Mouse (Mus musculus) lung, adult 18-20 months (tissue): ENCODE measurements around the gene Aldob.
"Not testable (repeated sequence)": the region's sequence is repeated elsewhere in the genome, so short reads cannot be mapped to it uniquely, and the experiment has no call there.

Source experiments
- DNase-seq, 2 experiments: peaks; one replicate each; pipeline ENCODE4 v3.0.0; 2022; ENCODE audit warnings: mixed read lengths in 2 of 2

Aldob gene

DNA sequence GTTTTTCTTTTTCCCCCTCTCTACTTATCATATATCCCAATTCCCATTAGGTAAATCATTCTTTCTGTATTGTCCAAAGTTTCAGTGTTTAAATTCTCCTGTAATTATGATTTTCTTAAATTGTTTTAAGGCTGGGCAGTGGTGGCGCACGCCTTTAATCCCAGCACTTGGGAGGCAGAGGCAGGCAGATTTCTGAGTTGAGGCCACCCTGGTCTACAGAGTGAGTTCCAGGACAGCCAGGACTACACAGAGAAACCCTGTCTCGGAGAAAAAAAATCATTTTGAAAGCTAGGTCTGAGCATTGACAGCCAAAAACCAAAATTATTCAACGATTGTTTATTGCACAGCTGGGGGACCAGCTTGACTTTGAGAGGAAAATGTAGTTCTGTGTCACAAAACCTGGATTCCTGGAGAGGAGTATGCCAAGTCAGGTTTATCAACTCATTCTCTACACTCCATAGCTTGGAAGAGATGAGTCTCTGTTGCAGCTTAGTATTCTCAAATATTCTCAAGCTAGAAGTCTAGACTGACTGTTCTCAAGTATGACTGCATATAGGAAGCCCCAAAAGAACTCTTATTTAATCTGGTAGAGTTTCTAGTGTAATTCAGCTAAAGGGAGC, 13.6 kb downstream of the Aldob start:
- no peak for DNase-seq

DNA sequence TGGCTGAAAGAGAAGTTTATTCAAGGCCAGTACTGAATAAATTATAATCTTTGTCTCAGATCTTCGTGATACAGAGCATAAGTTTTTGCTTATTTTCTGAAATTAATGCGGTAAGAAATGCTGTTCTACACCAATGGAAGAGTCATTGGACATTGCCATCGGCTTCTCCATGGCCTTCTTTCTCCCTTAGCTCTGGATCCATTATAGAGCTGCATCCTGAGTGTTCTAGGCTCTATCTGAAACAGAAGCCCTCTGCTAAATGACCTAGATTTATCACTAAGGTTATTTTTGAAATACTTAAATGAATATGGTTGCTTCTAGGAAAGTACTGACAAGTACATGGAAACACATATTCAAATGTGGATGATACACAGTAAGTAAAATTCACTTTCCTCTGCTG, 14.3 kb downstream of the Aldob start:
- DNase-seq, result no peak

DNA sequence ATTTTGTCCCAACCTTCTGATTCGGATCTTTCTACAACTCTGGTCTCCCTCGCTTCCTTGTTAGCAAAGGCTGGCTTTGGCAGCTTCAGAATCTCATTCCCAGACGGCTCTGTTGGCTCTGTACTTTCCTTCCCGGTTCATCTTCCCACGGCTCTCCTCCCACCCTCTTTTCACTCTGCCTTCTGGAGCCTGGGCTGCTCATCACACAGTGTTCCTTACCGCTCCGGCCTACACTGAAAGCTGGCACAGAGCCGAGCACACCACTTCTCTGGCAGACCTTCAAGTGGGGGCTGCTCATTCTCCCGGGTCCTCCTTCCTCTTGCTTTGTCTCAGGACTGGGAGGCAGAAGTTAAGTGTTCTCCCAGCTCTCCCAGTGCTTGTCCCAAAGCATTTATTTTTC, 26.8 kb downstream of the Aldob start:
- DNase-seq, result no peak

DNA sequence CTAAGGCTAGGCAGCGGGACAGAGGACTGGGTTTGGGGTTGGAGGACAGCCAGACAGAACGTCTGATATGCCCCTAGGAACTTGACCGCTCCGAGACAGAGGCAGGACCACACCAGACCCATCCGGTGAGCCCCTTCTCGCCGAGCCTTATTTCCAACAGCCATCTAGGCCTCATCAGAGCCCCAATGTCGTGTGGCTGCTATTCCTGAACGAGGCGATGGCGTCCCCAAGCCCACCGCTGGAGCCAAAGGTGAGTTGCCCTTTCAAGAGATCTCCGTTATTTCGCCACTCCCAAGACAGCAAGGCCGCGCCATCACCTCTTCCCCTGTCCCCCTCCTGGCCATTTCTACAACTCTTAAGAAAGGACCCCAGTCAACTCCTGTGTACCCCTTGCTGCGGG, 28.0 kb downstream of the Aldob start:
- DNase-seq, result no peak

DNA sequence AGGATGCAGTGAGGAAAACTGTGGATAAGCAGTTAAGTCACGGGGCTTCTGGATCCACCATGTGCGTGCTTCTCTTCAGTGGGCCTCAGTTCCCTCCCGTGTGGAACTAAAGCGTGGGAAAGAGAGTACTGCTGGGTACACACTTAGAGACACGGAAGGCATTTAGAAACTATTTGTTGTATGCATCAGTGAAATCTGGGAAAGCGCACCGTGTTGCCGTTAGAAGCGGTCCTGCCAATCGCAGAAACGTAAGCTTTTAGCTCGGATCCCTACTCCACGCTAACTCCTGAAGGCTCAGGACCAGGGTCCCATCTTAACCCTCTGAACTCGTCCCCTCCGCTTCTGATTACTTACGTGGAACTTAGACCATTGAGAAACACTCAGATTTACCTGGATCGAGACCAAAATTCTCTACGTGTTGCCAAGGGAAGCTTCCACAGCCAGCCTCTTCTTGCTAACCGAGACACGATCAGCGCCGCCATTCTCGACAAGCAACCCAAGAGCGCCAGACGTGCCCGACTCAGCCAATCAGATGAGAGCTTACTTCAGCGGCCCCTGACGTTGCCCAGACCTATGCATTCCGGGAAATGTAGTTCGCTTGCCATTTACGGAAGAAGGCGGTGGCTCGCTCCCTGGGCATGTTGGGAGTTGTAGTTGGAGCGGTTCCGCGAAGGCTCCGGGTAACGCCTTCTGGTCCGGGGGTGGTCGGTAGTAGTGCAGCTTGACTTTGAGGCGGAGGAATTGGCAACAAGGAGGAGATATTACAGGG, 28.6 kb downstream of the Aldob start, which contains the start of the genes Mrpl50 and Zfp189:
Gene Mrpl50 (minus strand): TSS at position 522 of the 769 bp plus-strand sequence.
Gene Zfp189 (plus strand): TSS at position 605 of the 769 bp plus-strand sequence.
- DNase-seq, result peak; percentile 95 to 96

DNA sequence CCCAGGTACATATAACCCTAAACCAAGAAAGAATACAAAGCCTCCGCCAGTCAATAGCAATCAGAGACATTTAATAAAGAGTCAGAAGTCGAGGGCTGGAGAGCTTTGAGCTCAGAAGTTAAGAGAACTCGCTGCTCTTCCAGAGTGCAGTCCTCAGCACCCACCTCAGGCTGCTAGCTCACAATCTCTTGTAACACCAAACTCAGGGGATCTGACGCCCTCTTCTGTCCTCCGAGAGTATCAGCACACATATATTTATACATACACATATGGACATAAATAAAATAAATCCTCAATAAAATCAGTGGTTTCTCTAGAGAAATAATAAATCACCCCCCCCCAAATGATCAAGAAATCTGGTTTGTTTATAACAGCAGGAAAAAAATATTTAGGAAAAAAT, 29.9 kb downstream of the Aldob start:
- DNase-seq, result no peak

DNA sequence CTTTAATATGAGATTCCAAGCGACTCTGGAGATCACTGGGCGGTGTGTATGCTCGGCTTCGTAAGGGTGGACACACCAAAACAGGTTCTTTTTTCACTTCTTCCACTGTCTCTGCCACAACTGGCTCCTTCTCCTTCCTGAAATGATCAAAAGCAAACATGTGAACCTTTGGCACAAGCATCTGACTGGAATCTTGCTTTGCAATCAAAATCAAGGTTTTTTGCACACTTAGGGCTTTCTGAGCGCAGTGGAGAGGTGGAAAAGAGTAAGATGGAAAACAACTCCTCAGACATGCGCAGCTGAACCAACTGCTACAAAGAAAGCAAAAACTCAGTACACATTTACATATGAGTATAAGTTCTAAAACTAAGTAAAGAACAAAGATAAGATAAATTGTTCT, 34.9 kb downstream of the Aldob start:
- DNase-seq, result no peak

DNA sequence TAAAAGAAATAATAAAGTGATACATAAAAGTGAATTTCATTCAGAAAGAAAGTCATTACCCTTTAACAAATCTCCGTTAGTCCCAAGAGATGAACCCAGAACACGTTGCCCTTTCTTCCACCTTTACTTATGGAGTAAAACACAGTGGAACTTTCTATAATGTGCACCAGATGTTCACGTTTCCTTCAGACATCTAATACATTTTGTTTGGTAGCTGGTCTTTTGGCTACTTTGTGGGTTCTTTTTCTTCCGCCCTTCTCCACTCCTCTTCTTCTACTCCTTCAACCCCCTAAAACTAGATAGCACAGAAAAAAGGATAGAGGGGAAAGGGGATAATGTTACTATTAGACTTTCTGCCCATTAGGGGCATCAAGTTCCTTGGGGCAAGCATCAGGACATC, 36.7 kb downstream of the Aldob start:
- DNase-seq, result no peak

DNA sequence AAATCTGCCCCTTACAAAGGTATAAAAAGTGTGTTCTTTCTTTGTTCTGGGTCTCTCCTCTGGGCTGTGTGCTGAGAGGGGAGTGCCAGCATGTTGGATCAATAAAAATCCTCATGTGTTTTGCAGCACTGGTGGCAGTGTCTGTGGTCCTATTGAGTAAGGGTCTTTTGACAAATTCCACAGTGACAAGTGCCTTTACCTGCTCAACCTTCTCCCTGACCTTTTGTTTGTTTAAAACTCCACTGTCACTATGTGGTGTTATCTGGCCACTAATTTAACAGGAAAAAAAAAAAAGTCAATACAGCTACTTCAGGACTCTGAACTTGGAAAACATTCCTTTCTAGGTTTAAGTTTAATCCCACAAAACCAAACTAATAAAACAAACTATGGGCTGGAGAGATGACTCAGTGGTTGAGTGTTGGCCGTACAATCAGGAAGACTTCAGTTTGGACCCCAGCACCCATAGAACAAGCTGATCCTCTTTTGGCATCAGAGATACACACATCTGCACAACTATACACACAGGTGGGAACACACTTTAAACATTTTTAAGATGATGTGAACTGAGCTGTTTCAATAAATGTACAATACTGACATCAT, 39.0 kb downstream of the Aldob start:
- DNase-seq, result not testable (repeated sequence)

DNA sequence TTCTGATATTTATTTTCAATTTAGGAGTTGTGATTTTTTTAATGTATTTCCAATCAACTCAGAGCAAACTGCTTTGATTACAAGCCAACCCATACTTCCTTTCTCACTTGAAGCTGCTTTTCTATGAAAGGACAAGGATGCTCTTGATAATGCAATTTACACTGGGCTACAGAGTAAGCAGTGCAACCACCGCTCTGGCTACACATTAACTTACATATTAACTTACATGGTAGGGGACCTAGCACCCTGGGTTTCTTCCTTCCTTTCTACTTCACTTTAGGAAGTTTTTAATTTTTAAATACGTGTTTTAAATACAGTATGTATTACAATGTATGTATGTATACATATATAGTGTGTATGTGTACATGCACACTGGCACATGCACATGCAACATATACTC, 40.2 kb downstream of the Aldob start:
- no peak for DNase-seq

DNA sequence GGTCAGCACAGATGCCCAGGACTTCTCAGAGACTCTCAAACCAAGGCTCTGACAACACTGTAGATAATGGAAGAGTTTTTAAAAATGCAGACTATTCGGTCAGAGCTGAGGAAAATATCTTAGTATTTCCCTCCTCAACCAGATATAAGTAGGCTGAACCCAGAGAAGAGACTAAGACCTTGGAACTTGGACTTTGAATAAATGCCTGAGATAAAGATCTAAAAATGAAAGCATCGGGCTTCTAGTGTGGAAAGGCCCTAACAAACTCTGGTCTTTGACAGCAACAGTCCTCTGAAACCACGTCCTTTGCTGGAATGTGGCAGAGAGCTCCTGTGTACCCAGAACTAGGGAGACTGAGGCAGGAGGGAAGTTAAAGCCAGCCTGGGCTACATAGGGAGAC, 43.0 kb downstream of the Aldob start, which contains the start of gene Baat:
Gene Baat (minus strand): TSS at position 172 of the 400 bp plus-strand sequence.
- DNase-seq, result no peak

DNA sequence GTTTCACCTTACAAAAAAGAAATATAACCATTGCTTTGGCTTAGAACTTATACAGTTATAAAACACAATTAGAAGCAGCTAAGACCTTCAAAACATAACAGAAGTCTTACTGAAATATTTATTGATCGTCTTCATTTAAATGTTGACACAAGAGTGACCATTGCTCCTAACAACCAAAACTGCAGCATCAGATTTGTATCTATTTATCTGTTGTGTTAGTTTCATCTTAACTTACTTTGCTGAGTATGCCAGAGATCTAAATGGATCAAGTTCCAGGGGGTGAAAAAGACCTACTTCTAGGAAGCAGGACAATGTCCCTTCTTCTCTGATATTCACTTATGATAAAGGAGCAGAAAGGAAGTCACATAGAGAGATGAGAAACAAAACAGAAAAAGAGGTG, 45.8 kb downstream of the Aldob start:
- no peak for DNase-seq
